Mouse (Mus musculus) gastrocnemius, adult 2 months (tissue): ENCODE measurements around the gene Yipf2. TPM values are rescaled to one million over a fixed set of nuclear protein-coding genes. Genes with fewer than 3 reads are reported as not detected.
"Not testable (repeated sequence)": the region's sequence is repeated elsewhere in the genome, so short reads cannot be mapped to it uniquely, and the experiment has no call there.

Experiments
- DNase-seq: peaks from one replicate; pipeline ENCODE4 v3.0.0; 2022
- H3K27ac ChIP-seq: fragments of 200-600 bp; 2 replicates; pipeline ENCODE4 v1.8.1; 2022; ENCODE audit warnings: mild to moderate bottlenecking
- H3K4me3 ChIP-seq: fragments of 200-600 bp; 2 replicates; pipeline ENCODE4 v1.8.1; 2022; ENCODE audit warnings: mild to moderate bottlenecking, moderate library complexity
- CTCF ChIP-seq: fragments of 200-600 bp; IDR thresholded peaks from 2 replicates; pipeline ENCODE4 v1.8.1; 2022; ENCODE audit warnings: antibody characterized with exemption, mild to moderate bottlenecking, moderate library complexity
- intact Hi-C: fragments of 180-260 bp; cut with DNase I; formaldehyde crosslinking; loops from one replicate; pipeline ENCODE4 v1.15.1; 2025
- microRNA-seq: library from miRNA; unstranded; fragments of <30 nt; microRNA quantifications from one replicate; pipeline ENCODE4 v1.2.0, GENCODE M21; 2021
- total RNA-seq, 2 experiments: library from RNA; stranded (reverse); gene quantifications; 2 replicates each; pipeline ENCODE4 v1.2.3; 2021

The Yipf2 gene
- total RNA-seq, 2 experiments from 2014 or later: 5.8 to 6.9 TPM

GRCm38 (mm10) chr9:21547075-21547941, 45.3 kb downstream of the Yipf2 start:
- intact Hi-C loops: loop anchor here (2.0 kb wide), 2 partner anchors 37 to 45 kb away; partner anchors contain the start of genes Timm29, Tmed1 and Yipf2
- DNase-seq: peak; percentile 85
- TF ChIP-seq CTCF: peak; percentile 12; the same call in 1 of the 2 replicates

GRCm38 (mm10) chr9:21546789-21547074, 45.9 kb downstream of the Yipf2 start, which contains the start of gene Carm1:
Gene Carm1, plus strand, starts transcription at chr9:21546894.
- TF ChIP-seq CTCF: peak; percentile 68; the same call in 1 of the 2 replicates
- H3K4me3 ChIP-seq: peak within 1 kb of the TSS; percentile 88
- DNase-seq: no peak
- intact Hi-C loops: loop anchor here (2.0 kb wide), 2 partner anchors 36 to 46 kb away; partner anchors contain the start of genes Timm29, Tmed1 and Yipf2
- H3K27ac ChIP-seq: peak within 1 kb of the TSS; percentile 97

More at GRCm38 (mm10) chr9:21547075-21547941, 45.3 kb downstream of the Yipf2 start:
- Histone ChIP-seq H3K4me3 (peak overlapping the region; percentile 88), H3K27ac (peak overlapping the region; percentile 97)

GRCm38 (mm10) chr9:21545916-21546788, 46.5 kb downstream of the Yipf2 start:
- intact Hi-C loops: loop anchor here (2.0 kb wide), 2 partner anchors 35 to 47 kb away; partner anchors contain the start of genes Timm29, Tmed1 and Yipf2
- Histone ChIP-seq H3K4me3 (peak overlapping the region; percentile 88), H3K27ac (peak overlapping the region; percentile 93)
- peak; percentile 29 for TF ChIP-seq CTCF
- peak; percentile 100 for DNase-seq

GRCm38 (mm10) chr9:21545351-21545915, 47.2 kb downstream of the Yipf2 start:
- peak overlapping the region; percentile 93 for H3K27ac ChIP-seq
- intact Hi-C loops: no loop called here
- peak overlapping the region; percentile 88 for H3K4me3 ChIP-seq
- TF ChIP-seq CTCF: no peak
- no peak for DNase-seq

GRCm38 (mm10) chr9:21542001-21542400, 50.6 kb downstream of the Yipf2 start:
- H3K27ac ChIP-seq, H3K4me3 ChIP-seq, intact Hi-C loops, DNase-seq: not testable (repeated sequence)

- no peak overlapping the region for H3K27ac ChIP-seq
- TF ChIP-seq CTCF: no peak
- no peak for DNase-seq
- intact Hi-C loops: no loop called here
- no peak overlapping the region for H3K4me3 ChIP-seq
Observed at GRCm38 (mm10) chr9:21539981-21540753, 52.5 kb downstream of the Yipf2 start.

Small RNA genes lying within 50 kb of the gene (microRNA-seq; reads per million reads assigned to microRNA genes)
- not detected for gene Mir1946b

Other genes with a start within 250 kb of the Yipf2 start
- 10 to 100 TPM; 21.2 to 25.2 TPM for gene Ilf3, start 225.0 kb downstream of the Yipf2 start, total RNA-seq
- 1 to 10 TPM; 7.0 to 8.4 TPM for gene Qtrt1, start 181.0 kb downstream of the Yipf2 start, total RNA-seq
- 10 to 100 TPM; 38.2 to 41.8 TPM for gene Dnm2, start 167.9 kb downstream of the Yipf2 start, total RNA-seq
- 10 to 100 TPM; 28.9 to 35.8 TPM for gene Tmed1, start 82.6 kb downstream of the Yipf2 start, total RNA-seq
- gene AB124611, start 66.7 kb downstream of the Yipf2 start, total RNA-seq: 1 to 10 TPM in 1 of 2 experiments, under 1 TPM in 1; 0.74 to 1.3 TPM
- gene Carm1, start 45.9 kb downstream of the Yipf2 start, total RNA-seq: 10 to 100 TPM; 54.6 to 57.2 TPM
- gene Timm29, start 106 bp downstream of the Yipf2 start, total RNA-seq: 10 to 100 TPM; 44.1 to 48.3 TPM
- 10 to 100 TPM; 39.0 to 40.7 TPM for gene Smarca4, start 23.3 kb upstream of the Yipf2 start, total RNA-seq
- gene Ldlr, start 130.7 kb upstream of the Yipf2 start, total RNA-seq: 1 to 10 TPM; 2.9 to 3.3 TPM
- gene Spc24, start 167.5 kb upstream of the Yipf2 start, total RNA-seq: under 1 TPM; 0.50 to 0.89 TPM
- gene Kank2, start 205.9 kb upstream of the Yipf2 start, total RNA-seq: 10 to 100 TPM; 11.5 to 16.6 TPM
- gene Angptl8, start 242.7 kb upstream of the Yipf2 start, total RNA-seq: not detected